13 mouse cellular contexts compared by ENCODE assay signal in genomic region chr6:120194963-120195362, GRCm38 (mm10).
DNase-seq lines count a peak whose midpoint lies in the region; ATAC-seq lines count a peak whose summit lies in the region.
"Had no signal": no experiment of that assay in that cellular context is flagged by ENCODE, and none has a peak within 500 bp of the region (broad histone marks: within the 10 kb centered on the region; RNA-seq: fewer than 3 reads in every experiment).

No protein-coding gene starts in this region.

- intact Hi-C loops in heart, postnatal 14 days (cut with DNase I) = loop anchor here (5.0 kb wide), 3 partner anchors 233 to 713 kb away; no protein-coding TSS in a partner anchor

- peaks cover 2% of the 10 kb centered on the region; the same call in 1 of the 2 replicates for H3K27me3 ChIP-seq in heart, embryonic 11.5 days (ENCODE audit: control insufficient read depth, insufficient read depth, low read length)
- H3K27me3 ChIP-seq in embryonic facial prominence, embryonic 11.5 days (ENCODE audit: control insufficient read depth, insufficient read depth, low read length) = no peaks in the 10 kb centered on the region

- H3K4me1 ChIP-seq in heart, embryonic 11.5 days (ENCODE audit: control insufficient read depth, insufficient read depth, low read length) = peaks cover 27% of the 10 kb centered on the region
- H3K4me1 ChIP-seq in embryonic facial prominence, embryonic 11.5 days (ENCODE audit: control insufficient read depth, insufficient read depth, low read length) = no peaks in the 10 kb centered on the region

- H3K9me3 ChIP-seq in heart, embryonic 11.5 days (replicated peaks; ENCODE audit: control insufficient read depth, low read length) = no peaks in the 10 kb centered on the region
- no peaks in the 10 kb centered on the region for H3K9me3 ChIP-seq in embryonic facial prominence, embryonic 11.5 days (replicated peaks; ENCODE audit: control insufficient read depth, low read length)

- no peak overlapping the region for H3K9ac ChIP-seq in heart, embryonic 11.5 days (ENCODE audit: low read depth, low read length)
- H3K9ac ChIP-seq in embryonic facial prominence, embryonic 11.5 days (replicated peaks; ENCODE audit: low read length) = no peak overlapping the region

- H3K36me3 ChIP-seq in heart, embryonic 11.5 days (ENCODE audit: control insufficient read depth, insufficient read depth, low read length) = no peaks in the 10 kb centered on the region
- H3K36me3 ChIP-seq in embryonic facial prominence, embryonic 11.5 days (replicated peaks; ENCODE audit: control insufficient read depth, insufficient read depth, low read depth, low read length) = no peaks in the 10 kb centered on the region

- DNase-seq in heart, postnatal 14 days = peak; percentile 40 to 49
- DNase-seq in embryonic facial prominence, embryonic 11.5 days (ENCODE audit: low spot score) = peak; percentile 26
- DNase-seq in kidney, postnatal 36 days = peak; percentile 49 to 64
- DNase-seq in lung, postnatal 4 days = peak; percentile 74 to 83
- no peak for DNase-seq in frontal cortex, postnatal 36 days (ENCODE audit: low spot score in 2 of 2)
- DNase-seq in adipocyte (ENCODE audit: low spot score) = no peak
- DNase-seq: cerebellum, adult 9-10 months; right cerebral cortex, postnatal 25 days; thymus, postnatal 36 days had no signal

- H3K4me3 ChIP-seq in heart, embryonic 11.5 days (ENCODE audit: low read depth, low read length) = no peak overlapping the region
- no peak overlapping the region for H3K4me3 ChIP-seq in embryonic facial prominence, embryonic 11.5 days (ENCODE audit: low read depth, low read length)

- no peak overlapping the region for H3K4me2 ChIP-seq in heart, embryonic 11.5 days
- H3K4me2 ChIP-seq in embryonic facial prominence, embryonic 11.5 days (ENCODE audit: low read depth, low read length) = no peak overlapping the region

- WGBS in heart, embryonic 11.5 days (ENCODE audit: insufficient replicate concordance) = 21% methylated on average over 7 of the region's 7 CpGs
- 13% methylated on average over 7 of the region's 7 CpGs for WGBS in embryonic facial prominence, embryonic 11.5 days

- ATAC-seq in heart, embryonic 11.5 days (replicated peaks; ENCODE audit: insufficient number of reproducible peaks, low FRiP score, low TSS enrichment) = no peak
- ATAC-seq in embryonic facial prominence, embryonic 11.5 days (replicated peaks; ENCODE audit: insufficient number of reproducible peaks, low FRiP score, low TSS enrichment, low read depth) = no peak
- no peak for ATAC-seq in megakaryocyte-erythroid progenitor cell, adult 5-6 weeks (replicated peaks; ENCODE audit: low FRiP score, low TSS enrichment, poor library complexity, severe bottlenecking)
- ATAC-seq: intestine, postnatal 0 days had no signal

- no peak overlapping the region for H3K27ac ChIP-seq in heart, embryonic 11.5 days (ENCODE audit: low read depth, low read length)
- no peak overlapping the region for H3K27ac ChIP-seq in embryonic facial prominence, embryonic 11.5 days (replicated peaks; ENCODE audit: low read depth, low read length)
- H3K27ac ChIP-seq: macrophage had no signal

Comparison
In these comparisons a context has a peak if more than half of its experiments do, and no peak if none do; other contexts are left out.
1. DNase-seq: peak in heart, postnatal 14 days (2 of 2), embryonic facial prominence, embryonic 11.5 days (single experiment), kidney, postnatal 36 days (2 of 2) and lung, postnatal 4 days (2 of 2); none in frontal cortex, postnatal 36 days (0 of 2) and adipocyte (single experiment).